Mouse (Mus musculus) Patski (cell line): ENCODE data around the gene Kptn. TPM values are rescaled to one million over a fixed set of nuclear protein-coding genes. Genes with fewer than 3 reads are reported as not detected.

Source experiments
- ATAC-seq: fragments of 100-300 bp; one replicate; pipeline ENCODE4 v1.8.0; 2021
- CTCF ChIA-PET: fragments of 350-600 bp; sonication (Branson Sonifier 250); formaldehyde crosslinking; loops from one replicate; lab custom pipeline; 2022; ENCODE audit warnings: inconsistent platforms; lab: Charles Lee
- POLR2A ChIA-PET: fragments of 350-600 bp; sonication (Branson Sonifier 250); formaldehyde crosslinking; loops from one replicate; lab custom pipeline; 2022; ENCODE audit warnings: antibody characterized with exemption, inconsistent platforms; lab: Charles Lee
- DNase-seq: peaks from one replicate; pipeline ENCODE4 v3.0.0-alpha.2; 2011; ENCODE audit warnings: low read depth, low spot score
- H3K27me3 ChIP-seq: fragments of 371-371 bp; one replicate; pipeline ENCODE4 v1.5.1; 2021
- CTCF ChIP-seq: fragments of 100-300 bp; IDR thresholded peaks from one replicate; pipeline ENCODE4 v1.5.1; 2021
- in situ Hi-C: fragments of 300-500 bp; cut with MboI; formaldehyde crosslinking; loops from 3 replicates; pipeline ENCODE4 v1.11.1; 2018; ENCODE audit warnings: low pct_unique_long_range_greater_than_20kb, mixed read lengths
- polyA plus RNA-seq: library from polyadenylated mRNA; unstranded; gene quantifications from one replicate; pipeline ENCODE4 v1.2.3, GENCODE M21; 2021

The Kptn gene
- polyA plus RNA-seq, 1 experiment from 2014 or later: 25.8 TPM

- POLR2A ChIA-PET: no interaction called here
- CTCF ChIA-PET: no interaction called here
- DNase-seq: no peak
- no peak for TF ChIP-seq CTCF
- H3K27me3 ChIP-seq: peaks cover 3% of the 10 kb centered on the region
- in situ Hi-C loops: no loop called here
- ATAC-seq: no peak
These were observed 39.0 kb downstream of the Kptn start for GRCm38 (mm10) chr7:16158735-16159134.

GRCm38 (mm10) chr7:16160702-16161101 is 41.0 kb downstream of the Kptn start:
- ATAC-seq (no peak), DNase-seq (no peak)
- in situ Hi-C loops: no loop called here
- TF ChIP-seq CTCF: no peak
- ChIA-PET CTCF (no interaction called here), POLR2A (no interaction called here)
- H3K27me3 ChIP-seq: peaks cover 3% of the 10 kb centered on the region

- peaks cover 3% of the 10 kb centered on the region for H3K27me3 ChIP-seq
- ChIA-PET CTCF (no interaction called here), POLR2A (no interaction called here)
These were observed 41.6 kb downstream of the Kptn start for GRCm38 (mm10) chr7:16161302-16161701.

GRCm38 (mm10) chr7:16162036-16162435 is 42.3 kb downstream of the Kptn start:
- ATAC-seq: no peak
- ChIA-PET POLR2A (no interaction called here), CTCF (no interaction called here)
- H3K27me3 ChIP-seq: peaks cover 3% of the 10 kb centered on the region
- no peak for TF ChIP-seq CTCF
- in situ Hi-C loops: no loop called here
- DNase-seq: no peak

More at GRCm38 (mm10) chr7:16161302-16161701, 41.6 kb downstream of the Kptn start:
- no peak for TF ChIP-seq CTCF
- DNase-seq: no peak
- in situ Hi-C loops: no loop called here
- ATAC-seq: no peak

- in situ Hi-C loops: no loop called here
- POLR2A ChIA-PET: interaction anchor here (0.6 kb wide), 1 partner anchor 11 kb away, joined by 3 read pairs; no protein-coding TSS in a partner anchor
- H3K27me3 ChIP-seq: peaks cover 4% of the 10 kb centered on the region
- CTCF ChIA-PET: interaction anchor here (3.3 kb wide), 1 partner anchor 19 kb away, joined by 10 read pairs; no protein-coding TSS in a partner anchor
- DNase-seq (no peak), ATAC-seq (no peak)
- no peak for TF ChIP-seq CTCF
These were observed 52.5 kb downstream of the Kptn start for GRCm38 (mm10) chr7:16172141-16172581.

- in situ Hi-C loops: no loop called here
- ChIA-PET POLR2A (interaction anchor here (0.6 kb wide), 1 partner anchor 11 kb away, joined by 3 read pairs; no protein-coding TSS in a partner anchor), CTCF (interaction anchor here (1.1 to 3.3 kb wide), 3 partner anchors 16 to 75 kb away, joined by 3 to 10 read pairs (median 4); partner anchors contain the start of gene Napa)
- TF ChIP-seq CTCF: no peak
- ATAC-seq: no peak
- no peak for DNase-seq
- H3K27me3 ChIP-seq: peaks cover 4% of the 10 kb centered on the region
These were observed 53.0 kb downstream of the Kptn start for GRCm38 (mm10) chr7:16172586-16173140.

- no peak for TF ChIP-seq CTCF
- H3K27me3 ChIP-seq: peaks cover 4% of the 10 kb centered on the region
- in situ Hi-C loops: no loop called here
- CTCF ChIA-PET: interaction anchor here (1.1 to 3.3 kb wide), 3 partner anchors 17 to 75 kb away, joined by 3 to 10 read pairs (median 4); partner anchors contain the start of gene Napa
- DNase-seq (no peak), ATAC-seq (no peak)
- POLR2A ChIA-PET: no interaction called here
These were observed 53.5 kb downstream of the Kptn start for GRCm38 (mm10) chr7:16173146-16173545.

GRCm38 (mm10) chr7:16174597-16175541 is 55.2 kb downstream of the Kptn start, which contains the start of gene Meis3:
Gene Meis3 (plus strand): TSS chr7:16175090.
- ATAC-seq (peak; percentile 81), DNase-seq (no peak)
- CTCF ChIA-PET: interaction anchor here (0.7 to 3.3 kb wide), 5 partner anchors 12 to 88 kb away, joined by 3 to 10 read pairs (median 3); no protein-coding TSS in a partner anchor
- H3K27me3 ChIP-seq: peaks cover 3% of the 10 kb centered on the region
- in situ Hi-C loops: no loop called here
- POLR2A ChIA-PET: interaction anchor here (1.0 to 1.2 kb wide), 2 partner anchors 9 to 22 kb away, joined by 3 read pairs; no protein-coding TSS in a partner anchor
- TF ChIP-seq CTCF: no peak

- in situ Hi-C loops: no loop called here
- POLR2A ChIA-PET: interaction anchor here (1.0 to 1.2 kb wide), 2 partner anchors 8 to 23 kb away, joined by 3 read pairs; no protein-coding TSS in a partner anchor
These were observed 55.8 kb downstream of the Kptn start for GRCm38 (mm10) chr7:16175542-16175931.

More at GRCm38 (mm10) chr7:16175542-16175931, 55.8 kb downstream of the Kptn start:
- no peaks in the 10 kb centered on the region for H3K27me3 ChIP-seq
- DNase-seq (no peak), ATAC-seq (no peak)
- CTCF ChIA-PET: interaction anchor here (1.2 to 3.3 kb wide), 3 partner anchors 16 to 88 kb away, joined by 3 to 10 read pairs (median 4); no protein-coding TSS in a partner anchor
- no peak for TF ChIP-seq CTCF

Other genes starting within 250 kb of the Kptn start
- gene Crx, start 239.9 kb upstream of the Kptn start, polyA plus RNA-seq: not detected
- gene Crxos, start 237.3 kb upstream of the Kptn start, polyA plus RNA-seq: not detected
- 96.2 TPM for gene Selenow, start 197.5 kb upstream of the Kptn start, polyA plus RNA-seq
- 160 TPM for gene Nop53, start 173.8 kb upstream of the Kptn start, polyA plus RNA-seq
- 63.0 TPM for gene Ehd2, start 152.3 kb upstream of the Kptn start, polyA plus RNA-seq
- gene Bicra, start 72.0 kb upstream of the Kptn start, polyA plus RNA-seq: 10.8 TPM
- 0.01 TPM for gene Zfp541, start 58.1 kb upstream of the Kptn start, polyA plus RNA-seq
- 178 TPM for gene Napa, start 21.4 kb upstream of the Kptn start, polyA plus RNA-seq
- 1.8 TPM for gene Slc8a2, start 9.9 kb downstream of the Kptn start, polyA plus RNA-seq
- gene Meis3, start 55.2 kb downstream of the Kptn start, polyA plus RNA-seq: 26.9 TPM
- 15.1 TPM for gene Dhx34, start 102.1 kb downstream of the Kptn start, polyA plus RNA-seq
- not detected for gene C5ar2, start 124.3 kb downstream of the Kptn start, polyA plus RNA-seq
- gene C5ar1, start 139.6 kb downstream of the Kptn start, polyA plus RNA-seq: not detected
- 13.0 TPM for gene Inafm1, start 153.7 kb downstream of the Kptn start, polyA plus RNA-seq
- 78.2 TPM for gene Ccdc9, start 166.9 kb downstream of the Kptn start, polyA plus RNA-seq
- 12.6 TPM for gene Bbc3, start 188.5 kb downstream of the Kptn start, polyA plus RNA-seq